Mouse (Mus musculus) duodenum, adult 2 months (tissue): Measurements from ENCODE around the gene Gsdma3. TPM values are rescaled to one million over a fixed set of nuclear protein-coding genes. Genes with fewer than 3 reads are reported as not detected.

Source experiments
- polyA plus RNA-seq: library from polyadenylated mRNA; depleted of rRNA; stranded (reverse); fragments of >200 nt; gene quantifications from 2 replicates; pipeline ENCODE4 v1.2.3, GENCODE M21; 2012; ENCODE audit warnings: low replicate concordance; rRNA removed

Gsdma3 gene
- polyA plus RNA-seq, result not detected in 2 replicates

GRCm38 (mm10) chr11:98625611-98626410 is at the start of gene Gsdma3, which contains the start of gene Gm12355:
Gene Gsdma3, plus strand, starts transcription at chr11:98626360.
Gene Gm12355, minus strand, starts transcription at chr11:98625661.

GRCm38 (mm10) chr11:98586892-98587563 is 39.1 kb upstream of the Gsdma3 start, which contains the start of gene Ormdl3:
Gene Ormdl3, minus strand, starts transcription at chr11:98587368.

GRCm38 (mm10) chr11:98597991-98598390 is 28.2 kb upstream of the Gsdma3 start, which contains the start of gene Lrrc3c:
Gene Lrrc3c, plus strand, starts transcription at chr11:98598291.

GRCm38 (mm10) chr11:98646459-98646858 is 20.3 kb downstream of the Gsdma3 start, which contains the start of gene Gsdma2:
Gene Gsdma2, plus strand, starts transcription at chr11:98646759.

GRCm38 (mm10) chr11:98664091-98664490 is 37.9 kb downstream of the Gsdma3 start, which contains the start of gene Gsdma:
Gene Gsdma, plus strand, starts transcription at chr11:98664351.

GRCm38 (mm10) chr11:98681786-98682745 is 55.9 kb downstream of the Gsdma3 start, which contains the start of gene Psmd3:
Gene Psmd3, plus strand, starts transcription at chr11:98682554.

Other genes with a start within 250 kb of the Gsdma3 start
- 1.00 and 1.1 TPM in 2 replicates for gene Tcap, start 242.5 kb upstream of the Gsdma3 start, polyA plus RNA-seq
- gene Pnmt, start 239.9 kb upstream of the Gsdma3 start, polyA plus RNA-seq, result 0.09 and 0.42 TPM in 2 replicates
- 46.9 and 54.7 TPM in 2 replicates for gene Pgap3, start 225.9 kb upstream of the Gsdma3 start, polyA plus RNA-seq
- gene Erbb2, start 213.9 kb upstream of the Gsdma3 start, polyA plus RNA-seq, result 55.2 and 91.0 TPM in 2 replicates
- 31.2 and 41.0 TPM in 2 replicates for gene Mien1, start 187.4 kb upstream of the Gsdma3 start, polyA plus RNA-seq
- gene Grb7, start 180.0 kb upstream of the Gsdma3 start, polyA plus RNA-seq, result 94.7 and 98.7 TPM in 2 replicates
- gene Ikzf3, start 80.3 kb upstream of the Gsdma3 start, polyA plus RNA-seq, result 1.4 and 3.0 TPM in 2 replicates
- gene Zpbp2, start 75.3 kb upstream of the Gsdma3 start, polyA plus RNA-seq, result 0.18 TPM in 1 of 2 replicates, not detected in the other
- gene Ormdl3, start 39.0 kb upstream of the Gsdma3 start, polyA plus RNA-seq, result 58.2 and 142 TPM in 2 replicates
- gene Lrrc3c, start 28.1 kb upstream of the Gsdma3 start, polyA plus RNA-seq, result not detected in 2 replicates
- not detected in 2 replicates for gene Gm12355, start 699 bp upstream of the Gsdma3 start, polyA plus RNA-seq
- gene Gsdma2, start 20.4 kb downstream of the Gsdma3 start, polyA plus RNA-seq, result 0.38 and 44.1 TPM in 2 replicates
- gene Gsdma, start 38.0 kb downstream of the Gsdma3 start, polyA plus RNA-seq, result 0.23 and 0.46 TPM in 2 replicates
- 152 and 167 TPM in 2 replicates for gene Psmd3, start 56.2 kb downstream of the Gsdma3 start, polyA plus RNA-seq
- 0.13 TPM in 1 of 2 replicates, not detected in the other for gene Csf3, start 74.9 kb downstream of the Gsdma3 start, polyA plus RNA-seq
- gene Med24, start 103.1 kb downstream of the Gsdma3 start, polyA plus RNA-seq, result 51.4 and 68.3 TPM in 2 replicates
- gene Thra, start 114.3 kb downstream of the Gsdma3 start, polyA plus RNA-seq, result 78.1 and 149 TPM in 2 replicates
- gene Nr1d1, start 149.0 kb downstream of the Gsdma3 start, polyA plus RNA-seq, result 91.9 and 211 TPM in 2 replicates
- gene Msl1, start 169.2 kb downstream of the Gsdma3 start, polyA plus RNA-seq, result 24.9 and 48.0 TPM in 2 replicates
- 18.0 and 20.3 TPM in 2 replicates for gene Casc3, start 178.5 kb downstream of the Gsdma3 start, polyA plus RNA-seq
- 25.4 and 30.7 TPM in 2 replicates for gene Rapgefl1, start 210.4 kb downstream of the Gsdma3 start, polyA plus RNA-seq
- gene Wipf2, start 237.3 kb downstream of the Gsdma3 start, polyA plus RNA-seq, result 10.8 and 18.0 TPM in 2 replicates